Mouse (Mus musculus) heart, adult 2 months (tissue): ENCODE measurements around the gene Tes3-ps. TPM values are rescaled to one million over a fixed set of nuclear protein-coding genes. Genes with fewer than 3 reads are reported as not detected.

Experiments
- DNase-seq, 2 experiments: peaks; one replicate each; pipeline ENCODE4 v3.0.0; 2021
- H3K27ac ChIP-seq: fragments of 200-600 bp; 2 replicates; pipeline ENCODE4 v1.8.1; 2022
- H3K27me3 ChIP-seq: fragments of 200-500 bp; 2 replicates; pipeline ENCODE4 v1.6.1; 2012; ENCODE audit warnings: mild to moderate bottlenecking, low read length, inconsistent platforms, mixed read lengths; ENCODE audit not compliant: control insufficient read depth, insufficient read depth
- H3K36me3 ChIP-seq: fragments of 200-500 bp; 2 replicates; pipeline ENCODE4 v1.6.1; 2012; ENCODE audit warnings: low read length, inconsistent platforms; ENCODE audit not compliant: control insufficient read depth, insufficient read depth
- H3K4me1 ChIP-seq: fragments of 200-500 bp; 2 replicates; pipeline ENCODE4 v1.6.1; 2011; ENCODE audit warnings: low read length; ENCODE audit not compliant: control insufficient read depth, insufficient read depth
- H3K4me3 ChIP-seq: fragments of 200-600 bp; 2 replicates; pipeline ENCODE4 v1.8.1; 2022
- H3K79me2 ChIP-seq: fragments of 200-500 bp; replicated peaks from 2 replicates; pipeline ENCODE4 v1.6.1; 2012; ENCODE audit warnings: mild to moderate bottlenecking, inconsistent platforms, low read length, moderate library complexity, mixed read lengths; ENCODE audit not compliant: control insufficient read depth, insufficient read depth
- H3K9ac ChIP-seq: fragments of 200-500 bp; 2 replicates; pipeline ENCODE4 v1.6.1; 2012; ENCODE audit warnings: low read depth, mild to moderate bottlenecking, control low read depth, inconsistent platforms, low read length, mixed read lengths
- CTCF ChIP-seq: fragments of 200-600 bp; IDR thresholded peaks from 2 replicates; pipeline ENCODE4 v1.8.1; 2022; ENCODE audit warnings: antibody characterized with exemption, mild to moderate bottlenecking, moderate library complexity
- EP300 ChIP-seq: fragments of 200-500 bp; IDR thresholded peaks from 2 replicates; pipeline ENCODE4 v1.6.1; 2011; ENCODE audit warnings: low read depth, low read length, control low read depth; ENCODE audit not compliant: insufficient read depth
- POLR2A ChIP-seq: fragments of 200-500 bp; IDR thresholded peaks from 2 replicates; pipeline ENCODE4 v1.6.1; 2011; ENCODE audit warnings: mild to moderate bottlenecking, low read depth, low read length, control low read depth; ENCODE audit not compliant: insufficient read depth
- WGBS: fragments of 180-500 bp; shearing (Covaris S2); methylation state at CpG from one replicate; pipeline ENCODE4 v1.1.7; 2018; 5-methylcytosine and 5-hydroxymethylcytosine counted together
- intact Hi-C: fragments of 180-260 bp; cut with DNase I; formaldehyde crosslinking; loops from one replicate; pipeline ENCODE4 v1.15.1; 2025
- polyA plus RNA-seq: library from polyadenylated mRNA; depleted of rRNA; stranded (reverse); fragments of >200 nt; gene quantifications from 2 replicates; pipeline ENCODE4 v1.2.3, GENCODE M21; 2012
- total RNA-seq, 2 experiments: library from RNA; stranded (reverse); gene quantifications; 2 replicates each; pipeline ENCODE4 v1.2.3; 2021

The Tes3-ps gene
- total and polyA plus RNA-seq, 3 experiments: 0.08 to 1.4 (median 0.99) TPM

DNA sequence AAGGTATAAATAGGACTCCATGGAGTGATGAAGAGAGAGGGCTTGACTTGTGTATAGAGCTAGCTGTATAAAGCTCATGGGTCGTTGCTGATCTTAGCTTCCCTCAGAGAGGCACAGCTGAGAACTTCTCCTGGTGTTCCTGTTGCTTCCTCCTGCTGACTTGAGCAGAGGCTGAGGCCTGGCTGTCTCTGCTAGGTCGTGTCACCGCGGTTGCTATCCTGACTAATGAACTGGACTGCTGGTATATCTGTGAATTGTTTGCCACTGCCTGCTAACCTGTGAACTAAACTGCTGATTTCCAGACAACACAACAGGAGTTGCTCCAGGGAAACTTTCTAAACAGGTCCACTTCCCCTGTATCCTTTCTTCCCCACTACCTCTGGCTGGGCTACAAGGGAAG, 22.8 kb upstream of the Tes3-ps start:
- intact Hi-C loops: no loop called here
- no peak overlapping the region for H3K4me3 ChIP-seq
- 63% methylated on average over 4 of the region's 4 CpGs for WGBS
- no peaks in the 10 kb centered on the region for H3K79me2 ChIP-seq
- TF ChIP-seq EP300 (no peak), CTCF (no peak), POLR2A (no peak)
- H3K9ac ChIP-seq: no peak overlapping the region
- H3K27me3 ChIP-seq: no peaks in the 10 kb centered on the region
- H3K27ac ChIP-seq: peak overlapping the region; percentile 64
- peaks cover 19% of the 10 kb centered on the region for H3K4me1 ChIP-seq
- peaks cover 6% of the 10 kb centered on the region for H3K36me3 ChIP-seq
- no peak for DNase-seq

DNA sequence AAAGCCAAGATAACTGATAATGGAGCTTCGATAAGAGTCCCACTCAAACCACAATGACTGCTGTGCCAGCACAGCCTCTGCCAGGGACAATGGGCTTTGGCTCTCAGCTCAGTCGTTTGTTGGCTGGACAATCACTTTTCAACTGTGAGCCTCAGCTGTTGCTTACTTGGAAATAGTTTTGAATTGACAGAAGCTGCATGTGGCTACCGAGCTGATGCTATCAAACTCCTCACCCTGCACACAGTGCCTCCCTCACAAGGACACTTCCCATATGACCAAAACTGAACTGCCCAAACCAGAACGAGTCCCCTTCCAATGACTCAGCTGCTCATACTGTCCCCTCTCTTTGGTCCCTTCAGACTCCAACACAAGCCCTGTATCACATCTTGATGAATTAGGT, 22.3 kb upstream of the Tes3-ps start:
- no peak overlapping the region for H3K4me3 ChIP-seq
- H3K79me2 ChIP-seq: no peaks in the 10 kb centered on the region
- WGBS: 22% methylated on average over 4 of the region's 4 CpGs
- no peaks in the 10 kb centered on the region for H3K27me3 ChIP-seq
- TF ChIP-seq POLR2A: no peak
- peak; percentile 43; the same call in 1 of the 2 replicates for TF ChIP-seq EP300
- H3K36me3 ChIP-seq: peaks cover 6% of the 10 kb centered on the region
- peaks cover 19% of the 10 kb centered on the region for H3K4me1 ChIP-seq
- intact Hi-C loops: no loop called here
- no peak overlapping the region for H3K9ac ChIP-seq
- H3K27ac ChIP-seq: peak overlapping the region; percentile 64
- peak; percentile 57 to 71 for DNase-seq

DNA sequence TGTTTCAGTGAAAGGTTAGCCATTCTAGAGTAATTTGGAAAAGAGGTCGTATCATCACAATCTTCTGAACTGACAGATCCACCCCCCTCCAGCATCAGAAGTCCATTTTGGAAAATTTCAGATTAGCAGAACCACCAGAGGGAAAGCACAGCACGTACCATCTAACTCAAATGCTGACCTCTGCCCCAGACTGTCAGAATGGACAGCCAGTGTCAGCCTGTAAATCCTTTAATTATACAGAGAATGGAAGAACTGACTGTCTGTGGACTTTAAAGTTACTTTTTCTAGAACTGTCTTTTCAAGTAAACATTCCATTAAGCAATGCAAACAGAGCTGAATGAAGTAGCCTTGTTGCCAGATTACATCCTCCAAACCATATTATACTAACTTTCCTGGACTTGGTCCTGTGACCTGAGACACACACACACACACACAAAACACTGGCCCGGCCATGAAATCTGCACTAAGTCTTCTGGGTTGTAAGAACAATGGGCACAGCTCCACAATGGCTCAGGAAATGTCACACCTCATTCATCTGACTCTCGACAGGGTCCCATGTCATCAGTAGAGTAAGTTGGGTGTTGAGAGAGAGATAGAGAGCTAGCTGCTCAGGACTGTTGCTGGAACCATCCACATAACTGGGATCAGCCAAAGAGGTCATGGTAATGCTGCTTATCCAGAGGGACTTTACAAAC, 21.0 kb upstream of the Tes3-ps start:
- 51% methylated on average over 4 of the region's 4 CpGs for WGBS
- intact Hi-C loops: no loop called here
- Histone ChIP-seq H3K4me3 (no peak overlapping the region), H3K27ac (peak overlapping the region; percentile 64; the same call in 1 of the 2 replicates), H3K79me2 (no peaks in the 10 kb centered on the region), H3K9ac (no peak overlapping the region), H3K36me3 (peaks cover 6% of the 10 kb centered on the region), H3K27me3 (no peaks in the 10 kb centered on the region), H3K4me1 (peaks cover 17% of the 10 kb centered on the region)
- TF ChIP-seq CTCF (no peak), POLR2A (no peak), EP300 (no peak)
- DNase-seq: no peak

DNA sequence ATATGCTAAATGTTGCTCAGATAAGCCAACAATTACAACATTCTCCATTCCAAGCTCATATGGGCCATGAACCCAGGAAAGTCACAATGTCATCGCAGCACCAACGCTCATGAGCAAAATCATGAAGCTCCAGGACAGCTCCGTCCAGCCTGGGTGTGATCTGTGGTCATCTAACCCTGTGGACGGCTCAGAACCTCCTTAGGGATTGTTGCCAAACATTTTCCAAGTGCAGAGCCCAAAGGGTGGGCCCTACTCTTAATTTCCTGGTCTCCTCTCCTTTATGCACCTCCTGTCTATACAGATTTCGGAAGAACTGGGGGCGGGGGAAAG, 20.5 kb upstream of the Tes3-ps start:
- no peak for DNase-seq
- Histone ChIP-seq H3K9ac (no peak overlapping the region), H3K27me3 (no peaks in the 10 kb centered on the region), H3K36me3 (peaks cover 6% of the 10 kb centered on the region), H3K27ac (no peak overlapping the region; the same call in 1 of the 2 replicates), H3K4me1 (peaks cover 17% of the 10 kb centered on the region), H3K79me2 (no peaks in the 10 kb centered on the region), H3K4me3 (no peak overlapping the region)
- intact Hi-C loops: no loop called here
- TF ChIP-seq POLR2A (no peak), CTCF (no peak), EP300 (no peak)
- WGBS: 85% methylated on average over 6 of the region's 6 CpGs

DNA sequence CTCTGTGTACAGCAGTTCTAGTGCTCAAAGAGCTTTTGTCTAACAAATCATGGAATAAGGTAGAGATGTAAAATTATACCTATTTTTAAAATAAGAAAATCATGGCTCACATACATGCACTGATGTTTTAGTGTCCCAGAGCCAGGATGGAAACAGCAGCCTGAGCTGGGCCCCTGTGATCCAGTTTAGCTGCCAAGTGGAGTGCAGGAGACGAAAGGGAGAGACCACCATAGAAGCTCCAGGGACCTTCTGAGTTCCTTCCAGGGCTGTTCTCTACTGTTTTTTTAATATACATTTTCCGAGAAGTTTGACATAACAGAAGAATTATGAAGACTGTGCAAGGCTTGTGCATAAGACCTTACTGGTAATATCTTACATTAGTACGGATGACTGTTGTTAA, 15.2 kb upstream of the Tes3-ps start:
- no peak overlapping the region for H3K4me3 ChIP-seq
- peaks cover 12% of the 10 kb centered on the region for H3K4me1 ChIP-seq
- intact Hi-C loops: no loop called here
- DNase-seq: no peak
- 89% methylated on average over 3 of the region's 3 CpGs for WGBS
- no peaks in the 10 kb centered on the region for H3K27me3 ChIP-seq
- peak overlapping the region; percentile 5; the same call in 1 of the 2 replicates for H3K27ac ChIP-seq
- H3K9ac ChIP-seq: no peak overlapping the region
- H3K79me2 ChIP-seq: no peaks in the 10 kb centered on the region
- H3K36me3 ChIP-seq: peaks cover 8% of the 10 kb centered on the region
- TF ChIP-seq EP300 (no peak), POLR2A (no peak), CTCF (no peak)

DNA sequence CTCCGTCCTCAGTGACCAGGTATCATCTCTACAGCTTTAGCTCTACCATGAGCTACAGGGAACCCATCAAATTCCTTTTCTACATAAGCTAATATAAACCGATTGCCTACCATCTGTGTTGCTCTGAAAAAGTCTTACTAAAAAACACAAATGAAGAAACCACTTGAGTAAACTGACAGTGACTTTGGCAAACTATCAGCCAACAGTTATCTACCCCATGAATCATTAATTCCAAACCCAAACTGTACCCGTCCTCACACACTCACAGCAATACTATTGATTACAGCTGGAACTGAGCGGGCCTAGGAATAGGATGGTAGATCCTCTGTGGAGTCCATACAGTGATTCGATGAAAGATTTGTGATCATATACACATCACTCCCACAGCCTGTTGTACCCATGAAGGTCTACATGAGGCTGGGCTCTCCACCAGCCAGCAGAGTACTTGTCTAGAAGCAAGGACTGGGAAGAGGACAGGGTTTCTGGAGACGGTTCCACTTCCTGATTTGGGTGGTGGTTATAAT, 14.2 kb upstream of the Tes3-ps start:
- no peak for DNase-seq
- peak overlapping the region; percentile 93 for H3K27ac ChIP-seq
- no peaks in the 10 kb centered on the region for H3K79me2 ChIP-seq
- H3K4me1 ChIP-seq: peaks cover 12% of the 10 kb centered on the region
- no peak for TF ChIP-seq CTCF
- no peak for TF ChIP-seq POLR2A
- no peak for TF ChIP-seq EP300
- no peak overlapping the region for H3K9ac ChIP-seq
- intact Hi-C loops: no loop called here
- WGBS: 84% methylated on average over 6 of the region's 6 CpGs
- peaks cover 8% of the 10 kb centered on the region for H3K36me3 ChIP-seq
- H3K27me3 ChIP-seq: no peaks in the 10 kb centered on the region
- no peak overlapping the region for H3K4me3 ChIP-seq
